Mouse (Mus musculus): ENCODE measurements at regions not wholly inside any gene's neighbourhood (a gene's known extent, or its start where the extent isn't known, plus 50 kb on each side); places are given as distances from the start of the nearest gene placed in this dataset.

DNA sequence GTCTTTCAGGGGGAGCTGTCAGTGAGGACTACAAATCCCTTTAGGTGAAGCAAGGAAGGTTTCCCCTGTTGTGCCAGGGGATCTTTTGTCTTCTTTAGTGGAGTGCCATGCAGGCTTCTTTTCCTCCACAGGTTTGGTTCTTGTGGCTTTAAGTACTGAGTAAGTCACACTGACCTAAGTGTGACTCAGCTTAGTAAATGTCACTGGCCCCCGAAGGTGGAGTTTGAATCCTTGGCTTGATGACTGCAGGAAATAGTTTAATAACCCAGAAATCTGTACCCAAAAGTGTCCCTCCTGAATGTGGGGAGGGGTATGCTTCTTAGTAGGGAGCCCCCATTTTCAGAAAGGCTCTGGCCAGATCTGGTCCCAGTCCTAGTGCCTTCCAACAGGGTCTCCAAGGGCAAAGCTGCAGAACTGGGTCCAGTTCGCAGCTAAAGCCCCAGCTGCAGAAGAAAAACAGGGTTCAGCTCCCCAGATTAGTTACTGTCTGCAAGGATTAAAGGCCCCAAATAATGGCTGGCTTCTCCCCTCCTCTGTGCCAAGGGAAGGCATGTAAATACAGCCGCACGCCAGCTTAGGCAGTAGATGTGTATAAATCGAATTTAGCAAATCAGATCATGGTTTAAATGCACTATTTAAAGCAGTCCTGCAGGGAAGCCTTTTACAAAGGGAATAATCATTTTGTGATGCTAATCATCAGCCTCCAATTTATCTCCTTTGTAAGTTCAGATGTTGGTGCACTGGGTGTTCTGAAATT lies 51.6 kb upstream of the Polg start:
- H3K27me3 ChIP-seq (replicated peaks; ENCODE audit: control insufficient read depth, insufficient read depth, low read length) = peaks cover 5% of the 10 kb centered on the region
- no peak overlapping the region for H3K27ac ChIP-seq (ENCODE audit: insufficient read depth, low read depth, low read length)
- H3K36me3 ChIP-seq (ENCODE audit: control insufficient read depth, insufficient read depth, low read length) = no peaks in the 10 kb centered on the region
- 63% methylated on average over 5 of the region's 5 CpGs for WGBS
- no peak overlapping the region for H3K4me3 ChIP-seq (ENCODE audit: insufficient read depth, low read depth, low read length)
- no peaks in the 10 kb centered on the region for H3K4me1 ChIP-seq (ENCODE audit: control insufficient read depth, insufficient read depth, low read length)
- no peak for DNase-seq
- no peak for TF ChIP-seq CTCF (conservative IDR thresholded peaks at IDR 0.05; ENCODE audit: insufficient read depth, insufficient read length, low read depth, low read length)
- no peak for TF ChIP-seq POLR2A (IDR thresholded peaks at IDR 0.05; ENCODE audit: low read depth, low read length)

GRCm38 (mm10) chr7:79516287-79516686 lies 50.1 kb upstream of the Polg start:
- no peak overlapping the region for H3K27ac ChIP-seq (ENCODE audit: insufficient read depth, low read depth, low read length)
- no peak overlapping the region for H3K4me3 ChIP-seq (ENCODE audit: insufficient read depth, low read depth, low read length)
- peaks cover 5% of the 10 kb centered on the region for H3K27me3 ChIP-seq (replicated peaks; ENCODE audit: control insufficient read depth, insufficient read depth, low read length)
- TF ChIP-seq CTCF (conservative IDR thresholded peaks at IDR 0.05; ENCODE audit: insufficient read depth, insufficient read length, low read depth, low read length) = no peak
- TF ChIP-seq POLR2A (IDR thresholded peaks at IDR 0.05; ENCODE audit: low read depth, low read length) = no peak
- no peaks in the 10 kb centered on the region for H3K36me3 ChIP-seq (ENCODE audit: control insufficient read depth, insufficient read depth, low read length)
- no peaks in the 10 kb centered on the region for H3K4me1 ChIP-seq (ENCODE audit: control insufficient read depth, insufficient read depth, low read length)
- WGBS = 94% methylated on average over 4 of the region's 4 CpGs
- DNase-seq = no peak

Data from kidney, adult 2 months (tissue).